Mouse (Mus musculus) cerebellum, adult 2 months (tissue): ENCODE data around the gene Klrb1f. TPM values are rescaled to one million over a fixed set of nuclear protein-coding genes. Genes with fewer than 3 reads are reported as not detected.

Experiments used
- DNase-seq, 2 experiments: peaks; one replicate each; pipeline ENCODE4 v3.0.0; 2021
- H3K27ac ChIP-seq: fragments of 200-500 bp; 2 replicates; pipeline ENCODE4 v1.5.1; 2012; ENCODE audit warnings: low read length, control low read depth, inconsistent platforms; ENCODE audit not compliant: insufficient read depth
- H3K27me3 ChIP-seq: fragments of 200-500 bp; 2 replicates; pipeline ENCODE4 v1.6.1; 2012; ENCODE audit warnings: inconsistent platforms, mild to moderate bottlenecking, low read length, moderate library complexity; ENCODE audit not compliant: control insufficient read depth, insufficient read depth
- H3K4me1 ChIP-seq: fragments of 200-500 bp; 2 replicates; pipeline ENCODE4 v1.6.1; 2011; ENCODE audit warnings: low read length; ENCODE audit not compliant: control insufficient read depth, insufficient read depth
- H3K4me3 ChIP-seq: fragments of 200-500 bp; replicated peaks from 2 replicates; pipeline ENCODE3; 2011; ENCODE audit warnings: mild to moderate bottlenecking, low read depth, low read length, control low read depth; ENCODE audit not compliant: insufficient read depth
- CTCF ChIP-seq: fragments of 200-500 bp; IDR thresholded peaks from 2 replicates; pipeline ENCODE4 v1.5.1; 2011; ENCODE audit warnings: low read depth, mild to moderate bottlenecking, control low read depth, low read length, moderate library complexity, borderline replicate concordance; ENCODE audit not compliant: insufficient read depth
- POLR2A ChIP-seq: fragments of 200-500 bp; IDR thresholded peaks from 2 replicates; pipeline ENCODE4 v1.6.1; 2011; ENCODE audit warnings: low read length, control low read depth, borderline replicate concordance; ENCODE audit not compliant: insufficient read depth
- WGBS: fragments of 180-500 bp; shearing (Covaris S2); methylation state at CpG from one replicate; pipeline ENCODE4 v1.1.7; 2018; 5-methylcytosine and 5-hydroxymethylcytosine counted together
- polyA plus RNA-seq: library from polyadenylated mRNA; depleted of rRNA; stranded (reverse); fragments of >200 nt; gene quantifications from 2 replicates; pipeline ENCODE4 v1.2.3, GENCODE M21; 2012

Klrb1f gene
- polyA plus RNA-seq, 1 experiment: not detected

- TF ChIP-seq CTCF (no peak), POLR2A (no peak)
- no peak overlapping the region for H3K27ac ChIP-seq
- H3K4me1 ChIP-seq: no peaks in the 10 kb centered on the region
- no peak overlapping the region for H3K4me3 ChIP-seq
- 47% methylated on average over 1 of the region's 1 CpGs for WGBS
- H3K27me3 ChIP-seq: no peaks in the 10 kb centered on the region
- DNase-seq: no peak
Measured at GRCm38 (mm10) chr6:129012966-129013365, 32.7 kb upstream of the Klrb1f start.

GRCm38 (mm10) chr6:129013762-129014276 is 31.9 kb upstream of the Klrb1f start:
- H3K27ac ChIP-seq: no peak overlapping the region
- H3K27me3 ChIP-seq: no peaks in the 10 kb centered on the region
- no peaks in the 10 kb centered on the region for H3K4me1 ChIP-seq
- TF ChIP-seq POLR2A (no peak), CTCF (no peak)
- WGBS: 92% methylated on average over 5 of the region's 5 CpGs
- DNase-seq: no peak
- no peak overlapping the region for H3K4me3 ChIP-seq

- H3K27me3 ChIP-seq: no peaks in the 10 kb centered on the region
- WGBS: 90% methylated on average over 1 of the region's 1 CpGs
- H3K27ac ChIP-seq: no peak overlapping the region
- no peaks in the 10 kb centered on the region for H3K4me1 ChIP-seq
- DNase-seq: no peak
- TF ChIP-seq POLR2A: no peak
- TF ChIP-seq CTCF: no peak
- no peak overlapping the region for H3K4me3 ChIP-seq
Measured at GRCm38 (mm10) chr6:129014399-129014798, 31.3 kb upstream of the Klrb1f start.

- DNase-seq: no peak
- TF ChIP-seq POLR2A (no peak), CTCF (no peak)
- WGBS: 85% methylated on average over 8 of the region's 8 CpGs
- H3K27me3 ChIP-seq: no peaks in the 10 kb centered on the region
- H3K27ac ChIP-seq: no peak overlapping the region
- H3K4me1 ChIP-seq: no peaks in the 10 kb centered on the region
- H3K4me3 ChIP-seq: no peak overlapping the region
Measured at GRCm38 (mm10) chr6:129027451-129028248, 18.1 kb upstream of the Klrb1f start.

GRCm38 (mm10) chr6:129030175-129030824 is 15.4 kb upstream of the Klrb1f start:
- no peak for TF ChIP-seq POLR2A
- TF ChIP-seq CTCF: no peak
- Histone ChIP-seq H3K4me1 (no peaks in the 10 kb centered on the region), H3K27me3 (no peaks in the 10 kb centered on the region), H3K27ac (no peak overlapping the region), H3K4me3 (no peak overlapping the region)
- no peak for DNase-seq
- 53% methylated on average over 6 of the region's 6 CpGs for WGBS

- H3K4me3 ChIP-seq: no peak overlapping the region
- TF ChIP-seq CTCF (no peak), POLR2A (no peak)
- no peaks in the 10 kb centered on the region for H3K27me3 ChIP-seq
- 92% methylated on average over 2 of the region's 2 CpGs for WGBS
- H3K27ac ChIP-seq: no peak overlapping the region
- H3K4me1 ChIP-seq: no peaks in the 10 kb centered on the region
- DNase-seq: no peak
Measured at GRCm38 (mm10) chr6:129030964-129031363, 14.7 kb upstream of the Klrb1f start.

- no peak for TF ChIP-seq POLR2A
- TF ChIP-seq CTCF: no peak
- Histone ChIP-seq H3K27ac (no peak overlapping the region), H3K27me3 (no peaks in the 10 kb centered on the region), H3K4me3 (no peak overlapping the region), H3K4me1 (no peaks in the 10 kb centered on the region)
- 79% methylated on average over 2 of the region's 2 CpGs for WGBS
- no peak for DNase-seq
Measured at GRCm38 (mm10) chr6:129033397-129033796, 12.3 kb upstream of the Klrb1f start.
